Mouse (Mus musculus) megakaryocyte, adult 5-6 weeks (primary cell): ENCODE data around the gene Gm3259. TPM values are rescaled to one million over a fixed set of nuclear protein-coding genes. Genes with fewer than 3 reads are reported as not detected.
"Not testable (repeated sequence)": the region's sequence is repeated elsewhere in the genome, so short reads cannot be mapped to it uniquely, and the experiment has no call there.

Experiments used
- ATAC-seq: 2 replicates; pipeline ENCODE4 v1.8.0; 2016; ENCODE audit warnings: mild to moderate bottlenecking, inconsistent platforms; ENCODE audit not compliant: poor library complexity, severe bottlenecking
- total RNA-seq, 2 experiments: library from RNA; stranded (forward) in 1 of 2; stranded (reverse) in 1 of 2; fragments of 153-499, 151-499 nt in 1 of 2; fragments of 221-1000, 200-1000 nt in 1 of 2; gene quantifications; 2 replicates each; pipeline versions ENCODE4 v1.2.3 to v1.2.4; 2015 to 2017

Gene Gm3259
- not detected in 2 replicates for total RNA-seq (2015)
- total RNA-seq (2017), result not detected in 2 replicates

DNA sequence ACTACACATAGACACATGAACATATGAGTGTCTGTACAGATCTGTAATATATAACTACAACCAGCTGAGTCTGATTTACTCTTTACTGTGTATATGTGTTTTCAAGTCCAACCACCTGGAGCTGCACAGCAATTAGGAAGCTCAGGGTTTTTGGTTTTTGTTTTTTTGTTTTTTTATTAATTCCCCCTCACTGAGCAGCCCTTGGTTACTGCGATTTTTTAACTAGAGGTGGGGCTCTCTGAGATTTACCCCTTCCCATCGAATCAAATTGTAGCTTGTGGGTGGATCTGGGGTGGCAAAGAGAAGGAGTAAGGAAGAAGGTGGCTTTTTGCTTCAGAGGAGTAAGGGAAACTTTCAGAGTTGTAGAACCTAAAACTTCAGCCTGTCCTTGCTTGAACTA lies at the start of gene Gm3259:
TSS of gene Gm3259 (plus strand) at position 301 of the 400 bp plus-strand sequence.
- ATAC-seq, result not testable (repeated sequence)

- ATAC-seq, result not testable (repeated sequence)
Measured at GRCm38 (mm10) chr5:95272668-95273067, 33.0 kb upstream of the Gm3259 start, which contains the start of gene Gm10424. Gene Gm10424 (minus strand): TSS chr5:95272768.

Other genes with a start within 250 kb of the Gm3259 start
- not detected in 2 replicates for gene Gm7942, start 199.0 kb upstream of the Gm3259 start, total RNA-seq (2015)
- gene Gm7942, start 199.0 kb upstream of the Gm3259 start, total RNA-seq (2017), result not detected in 2 replicates
- gene Gm16513, start 123.3 kb upstream of the Gm3259 start, total RNA-seq (2015), result not detected in 2 replicates
- not detected in 2 replicates for gene Gm16513, start 123.3 kb upstream of the Gm3259 start, total RNA-seq (2017)
- gene Gm10424, start 33.1 kb upstream of the Gm3259 start, total RNA-seq (2015), result not detected in 2 replicates
- gene Gm10424, start 33.1 kb upstream of the Gm3259 start, total RNA-seq (2017), result not detected in 2 replicates
- not detected in 2 replicates for gene D5Ertd577e, start 150.9 kb downstream of the Gm3259 start, total RNA-seq (2015)
- not detected in 2 replicates for gene D5Ertd577e, start 150.9 kb downstream of the Gm3259 start, total RNA-seq (2017)
- gene Gm3286, start 204.8 kb downstream of the Gm3259 start, total RNA-seq (2015), result not detected in 2 replicates
- not detected in 2 replicates for gene Gm3286, start 204.8 kb downstream of the Gm3259 start, total RNA-seq (2017)